Mouse (Mus musculus): ENCODE results near the gene D630003M21Rik. TPM values are rescaled to one million over a fixed set of nuclear protein-coding genes. Genes with fewer than 3 reads are reported as not detected.

Gene D630003M21Rik
- polyA plus RNA-seq, 1 experiment from 2014 or later = 2.9 TPM

DNA sequence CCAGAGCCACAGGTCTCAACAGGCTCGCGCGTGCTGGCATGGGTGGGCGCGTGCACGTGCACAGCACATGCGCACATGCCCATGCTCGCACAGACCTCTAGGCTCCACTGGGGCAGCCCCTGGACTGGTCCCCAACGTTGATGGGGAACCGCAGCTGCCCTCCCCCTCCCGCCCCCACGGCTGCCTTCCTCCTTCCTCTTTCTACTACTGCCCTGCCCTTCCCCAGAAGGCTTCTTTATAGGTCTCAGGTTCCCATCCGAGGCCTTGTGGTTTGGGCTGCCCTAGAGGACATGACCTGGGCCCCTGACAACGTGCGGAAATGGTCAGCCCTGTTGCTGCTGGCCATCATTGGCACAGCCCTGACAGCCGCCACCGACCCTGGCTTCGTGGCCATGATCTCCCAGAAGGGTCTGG lies 29.0 kb upstream of the D630003M21Rik start, which contains the start of gene Bpi:
Gene Bpi, plus strand, starts transcription at position 90 of the 414 bp plus-strand sequence.
- no peak for ATAC-seq
- 67% methylated on average over 18 of the region's 18 CpGs for WGBS
- Histone ChIP-seq H3K27me3 (replicated peaks; ENCODE audit: control insufficient read depth, insufficient read depth, low read length) (no peaks in the 10 kb centered on the region), H3K9ac (ENCODE audit: low read depth, low read length) (peak within 1 kb of the TSS; percentile 27), H3K9me3 (ENCODE audit: control insufficient read depth, low read length) (no peaks in the 10 kb centered on the region), H3K4me3 (ENCODE audit: low read length) (no peak within 1 kb of the TSS), H3K27ac (ENCODE audit: low read length) (no peak within 1 kb of the TSS), H3K4me1 (ENCODE audit: control insufficient read depth, insufficient read depth, low read length) (peaks cover 14% of the 10 kb centered on the region), H3K4me2 (ENCODE audit: low read depth, low read length) (0 out of 2 replicates have a peak within 1 kb of the TSS, but pooled peaks have one; percentile 7), H3K36me3 (ENCODE audit: control insufficient read depth, insufficient read depth, low read length) (no peaks in the 10 kb centered on the region)

DNA sequence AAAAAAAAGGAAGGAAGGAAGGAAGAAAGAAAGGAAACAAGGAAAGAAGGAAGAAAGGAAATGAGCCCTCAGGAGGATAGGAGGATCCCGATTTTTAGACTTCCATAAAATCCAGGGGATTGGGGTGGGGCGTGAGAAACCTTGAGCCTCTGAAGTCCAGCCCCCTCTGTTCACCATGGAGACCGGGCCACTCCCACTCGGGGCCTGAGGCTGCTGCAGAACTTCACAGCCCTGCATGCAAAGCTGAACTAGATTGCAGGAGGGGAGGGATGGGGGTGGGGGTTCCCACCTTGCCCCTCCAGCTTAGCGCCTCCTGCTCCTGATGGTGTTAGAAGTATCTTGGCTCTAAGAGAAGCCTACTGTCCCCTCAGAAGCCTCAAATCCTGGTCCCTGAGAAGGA lies 27.9 kb upstream of the D630003M21Rik start:
- peak overlapping the region; percentile 27 for H3K9ac ChIP-seq (ENCODE audit: low read depth, low read length)
- ATAC-seq = peak; percentile 71
- H3K36me3 ChIP-seq (ENCODE audit: control insufficient read depth, insufficient read depth, low read length) = no peaks in the 10 kb centered on the region
- H3K4me2 ChIP-seq (ENCODE audit: low read depth, low read length) = 0 out of 2 replicates have a peak overlapping the region, but pooled peaks have one; percentile 7
- no peak overlapping the region for H3K4me3 ChIP-seq (ENCODE audit: low read length)
- H3K4me1 ChIP-seq (ENCODE audit: control insufficient read depth, insufficient read depth, low read length) = peaks cover 14% of the 10 kb centered on the region
- H3K27me3 ChIP-seq (replicated peaks; ENCODE audit: control insufficient read depth, insufficient read depth, low read length) = no peaks in the 10 kb centered on the region
- H3K9me3 ChIP-seq (ENCODE audit: control insufficient read depth, low read length) = no peaks in the 10 kb centered on the region
- WGBS = 7% methylated on average over 5 of the region's 5 CpGs
- H3K27ac ChIP-seq (ENCODE audit: low read length) = no peak overlapping the region

DNA sequence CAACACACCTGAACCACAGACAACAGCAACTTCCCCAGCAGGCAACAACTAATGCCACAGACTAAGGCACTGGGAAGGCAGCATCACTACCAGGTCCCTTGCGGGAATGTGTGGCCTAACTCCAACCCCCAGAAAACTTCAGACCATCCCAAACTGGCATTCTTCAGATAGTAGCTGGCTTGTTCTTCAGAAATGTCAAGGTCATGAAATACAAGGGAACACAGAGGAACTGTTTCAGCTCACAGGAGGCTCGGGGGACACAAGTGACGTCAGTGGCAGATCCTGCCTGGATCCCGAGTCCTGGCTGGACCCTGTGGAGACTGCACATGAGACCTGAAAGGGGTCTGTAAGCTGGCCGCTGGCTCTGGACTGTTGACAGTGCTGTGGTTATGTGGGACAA lies 24.8 kb upstream of the D630003M21Rik start:
- Histone ChIP-seq H3K4me1 (ENCODE audit: control insufficient read depth, insufficient read depth, low read length) (peaks cover 14% of the 10 kb centered on the region), H3K9me3 (ENCODE audit: control insufficient read depth, low read length) (no peaks in the 10 kb centered on the region), H3K9ac (ENCODE audit: low read depth, low read length) (no peak overlapping the region), H3K4me3 (ENCODE audit: low read length) (no peak overlapping the region), H3K36me3 (ENCODE audit: control insufficient read depth, insufficient read depth, low read length) (no peaks in the 10 kb centered on the region), H3K4me2 (ENCODE audit: low read depth, low read length) (no peak overlapping the region), H3K27ac (ENCODE audit: low read length) (no peak overlapping the region), H3K27me3 (replicated peaks; ENCODE audit: control insufficient read depth, insufficient read depth, low read length) (no peaks in the 10 kb centered on the region)
- WGBS = 72% methylated on average over 5 of the region's 5 CpGs
- no peak for ATAC-seq

DNA sequence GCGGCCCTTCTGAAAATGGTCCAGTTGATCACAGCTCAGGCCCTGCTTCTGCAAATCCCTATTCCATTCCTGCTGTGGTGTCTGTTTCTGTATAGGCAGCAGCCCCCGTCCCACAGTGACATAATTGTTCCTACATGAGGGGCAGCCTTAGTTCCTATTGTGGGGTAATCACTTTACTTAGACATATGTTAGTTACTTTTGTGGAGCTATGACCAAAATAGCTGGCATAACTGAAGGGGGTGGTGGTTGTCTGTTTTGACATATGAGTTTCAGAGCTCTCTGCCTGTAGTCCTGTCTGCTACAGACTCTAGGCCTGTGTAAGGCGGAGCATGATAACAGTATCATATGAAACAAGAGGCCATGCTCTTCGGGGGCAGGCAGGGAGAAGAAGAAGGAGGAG lies 21.5 kb upstream of the D630003M21Rik start:
- H3K9ac ChIP-seq (ENCODE audit: low read depth, low read length) = no peak overlapping the region
- no peaks in the 10 kb centered on the region for H3K36me3 ChIP-seq (ENCODE audit: control insufficient read depth, insufficient read depth, low read length)
- H3K27me3 ChIP-seq (replicated peaks; ENCODE audit: control insufficient read depth, insufficient read depth, low read length) = no peaks in the 10 kb centered on the region
- H3K9me3 ChIP-seq (ENCODE audit: control insufficient read depth, low read length) = no peaks in the 10 kb centered on the region
- H3K4me2 ChIP-seq (ENCODE audit: low read depth, low read length) = no peak overlapping the region
- 71% methylated on average over 4 of the region's 4 CpGs for WGBS
- no peak overlapping the region for H3K4me3 ChIP-seq (ENCODE audit: low read length)
- no peak for ATAC-seq
- peaks cover 6% of the 10 kb centered on the region for H3K4me1 ChIP-seq (ENCODE audit: control insufficient read depth, insufficient read depth, low read length)
- no peak overlapping the region for H3K27ac ChIP-seq (ENCODE audit: low read length)

DNA sequence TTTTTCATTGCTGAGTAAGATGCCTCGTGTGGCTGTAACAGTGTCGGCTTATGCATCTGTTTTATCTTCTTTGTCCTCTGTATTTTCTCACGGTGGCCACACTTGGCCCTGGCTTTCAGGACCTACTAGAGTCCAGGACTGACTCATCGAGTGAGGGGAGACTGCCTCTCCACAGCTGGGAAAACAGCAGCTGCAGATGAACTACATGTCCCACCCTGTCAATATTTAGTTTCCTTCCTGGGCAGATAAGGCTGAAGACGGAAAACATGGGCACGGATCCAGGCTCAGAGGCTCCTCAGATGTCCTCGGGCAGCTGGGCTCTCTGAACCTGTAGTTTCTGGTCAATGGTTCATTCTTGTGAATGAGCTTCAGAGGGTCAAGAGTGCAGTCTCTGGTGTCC lies 19.3 kb upstream of the D630003M21Rik start:
- Histone ChIP-seq H3K4me2 (ENCODE audit: low read depth, low read length) (no peak overlapping the region), H3K9me3 (ENCODE audit: control insufficient read depth, low read length) (no peaks in the 10 kb centered on the region), H3K36me3 (ENCODE audit: control insufficient read depth, insufficient read depth, low read length) (no peaks in the 10 kb centered on the region), H3K4me3 (ENCODE audit: low read length) (no peak overlapping the region), H3K4me1 (ENCODE audit: control insufficient read depth, insufficient read depth, low read length) (peaks cover 6% of the 10 kb centered on the region), H3K27me3 (replicated peaks; ENCODE audit: control insufficient read depth, insufficient read depth, low read length) (no peaks in the 10 kb centered on the region), H3K27ac (ENCODE audit: low read length) (no peak overlapping the region; the same call in 1 of the 2 replicates), H3K9ac (ENCODE audit: low read depth, low read length) (no peak overlapping the region)
- ATAC-seq = peak; percentile 60
- 32% methylated on average over 7 of the region's 7 CpGs for WGBS

DNA sequence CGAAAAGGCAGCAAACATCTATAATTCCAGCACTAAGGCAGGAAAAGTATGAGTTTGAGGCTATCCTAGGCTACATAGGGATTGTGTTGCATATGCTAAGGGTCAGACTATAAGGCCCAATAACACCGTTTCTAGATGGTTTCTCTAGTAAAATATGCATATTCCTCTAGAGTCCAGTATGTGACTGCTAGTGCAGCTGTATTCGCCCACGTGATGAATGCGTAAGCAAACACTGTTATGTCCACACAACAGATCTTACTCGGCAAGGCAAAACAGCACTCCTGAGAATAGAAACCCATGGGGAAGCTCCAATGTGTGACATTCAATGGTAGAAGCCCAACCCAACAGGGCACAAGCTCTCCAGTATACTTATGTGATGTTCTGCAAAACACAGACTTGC lies 18.8 kb upstream of the D630003M21Rik start:
- Histone ChIP-seq H3K4me1 (ENCODE audit: control insufficient read depth, insufficient read depth, low read length) (peaks cover 6% of the 10 kb centered on the region), H3K36me3 (ENCODE audit: control insufficient read depth, insufficient read depth, low read length) (no peaks in the 10 kb centered on the region), H3K4me2 (ENCODE audit: low read depth, low read length) (no peak overlapping the region), H3K27ac (ENCODE audit: low read length) (no peak overlapping the region; the same call in 1 of the 2 replicates), H3K9me3 (ENCODE audit: control insufficient read depth, low read length) (no peaks in the 10 kb centered on the region), H3K4me3 (ENCODE audit: low read length) (no peak overlapping the region), H3K9ac (ENCODE audit: low read depth, low read length) (no peak overlapping the region), H3K27me3 (replicated peaks; ENCODE audit: control insufficient read depth, insufficient read depth, low read length) (no peaks in the 10 kb centered on the region)
- WGBS = 70% methylated on average over 6 of the region's 6 CpGs
- no peak for ATAC-seq

DNA sequence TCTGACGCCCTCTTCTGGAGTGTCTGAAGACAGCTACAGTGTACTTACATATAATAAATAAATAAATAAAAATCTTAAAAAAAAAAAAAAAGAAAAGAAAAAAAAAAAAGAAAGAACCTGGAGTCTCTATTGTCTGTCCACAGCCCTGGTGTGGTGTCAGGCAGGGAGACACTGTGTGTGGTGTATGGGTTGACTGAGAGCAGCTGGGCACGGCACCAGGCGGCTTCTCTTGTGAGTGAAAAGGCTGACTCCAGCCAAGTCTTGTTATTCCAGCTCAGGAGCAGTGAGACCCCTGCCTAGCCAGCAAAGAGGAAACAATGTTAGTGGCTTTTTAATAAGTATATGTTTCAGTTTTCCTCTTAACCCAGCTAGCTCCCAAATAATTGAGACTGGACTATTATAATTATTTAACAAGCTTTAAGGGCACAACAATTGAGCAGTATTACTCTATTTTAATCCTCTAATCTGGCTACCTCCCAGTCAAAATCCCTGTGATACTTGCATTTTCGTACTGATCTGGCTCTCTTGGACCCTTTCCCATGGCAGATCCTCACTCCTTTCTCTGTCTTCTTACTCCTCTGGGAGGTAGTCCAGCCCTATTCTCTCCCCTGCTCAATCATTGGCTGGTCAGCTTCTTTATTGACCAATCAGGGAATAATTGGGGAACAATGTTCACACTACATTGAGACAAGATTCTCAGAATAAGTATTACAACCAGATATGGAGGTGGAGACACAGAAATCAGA lies 16.2 kb upstream of the D630003M21Rik start:
- Histone ChIP-seq H3K27me3 (replicated peaks; ENCODE audit: control insufficient read depth, insufficient read depth, low read length) (no peaks in the 10 kb centered on the region), H3K27ac (ENCODE audit: low read length) (no peak overlapping the region), H3K4me2 (ENCODE audit: low read depth, low read length) (no peak overlapping the region), H3K9me3 (ENCODE audit: control insufficient read depth, low read length) (no peaks in the 10 kb centered on the region), H3K9ac (ENCODE audit: low read depth, low read length) (no peak overlapping the region), H3K4me3 (ENCODE audit: low read length) (no peak overlapping the region), H3K4me1 (ENCODE audit: control insufficient read depth, insufficient read depth, low read length) (peaks cover 6% of the 10 kb centered on the region), H3K36me3 (ENCODE audit: control insufficient read depth, insufficient read depth, low read length) (no peaks in the 10 kb centered on the region)
- ATAC-seq = no peak
- WGBS = 76% methylated on average over 4 of the region's 4 CpGs

DNA sequence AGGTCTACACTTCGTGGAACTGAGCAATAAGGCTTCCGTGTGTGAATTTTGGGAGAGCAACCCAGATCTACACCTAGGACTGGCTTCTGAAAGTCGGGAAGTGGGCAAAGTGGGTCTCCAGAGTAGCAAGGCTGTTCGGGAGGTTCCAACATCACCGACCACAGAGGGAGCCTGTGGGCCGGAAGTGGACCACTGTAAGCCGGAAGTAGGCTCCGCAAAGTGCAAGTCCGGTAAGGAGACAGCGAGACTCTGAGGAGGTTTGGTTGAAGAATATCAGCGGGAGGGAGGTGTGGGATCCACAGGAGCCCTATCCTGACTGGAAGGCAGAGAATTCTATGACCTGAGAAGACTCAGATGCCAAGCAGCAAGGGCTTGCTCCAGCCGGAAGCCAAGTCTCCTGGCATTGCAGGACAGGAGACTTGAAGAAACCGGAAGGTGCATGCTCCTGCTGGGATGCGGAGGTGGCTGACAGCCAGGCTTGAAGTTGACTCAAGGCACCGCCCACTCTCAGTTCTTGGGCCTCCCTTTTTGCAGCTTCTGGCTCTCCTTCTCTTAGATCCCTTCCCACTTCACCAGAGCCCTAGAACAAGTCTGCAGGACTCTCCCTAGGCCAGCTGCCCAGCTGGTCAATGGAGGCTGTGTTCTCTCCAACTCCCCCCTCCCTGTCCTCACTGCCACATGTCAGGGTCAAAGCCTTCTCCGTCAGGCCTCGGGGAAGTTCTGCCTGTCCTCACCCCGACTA lies 14.3 kb upstream of the D630003M21Rik start:
- H3K4me3 ChIP-seq (ENCODE audit: low read length) = no peak overlapping the region
- no peaks in the 10 kb centered on the region for H3K27me3 ChIP-seq (replicated peaks; ENCODE audit: control insufficient read depth, insufficient read depth, low read length)
- H3K27ac ChIP-seq (ENCODE audit: low read length) = peak overlapping the region; percentile 26; the same call in 1 of the 2 replicates
- H3K9ac ChIP-seq (ENCODE audit: low read depth, low read length) = no peak overlapping the region
- H3K4me1 ChIP-seq (ENCODE audit: control insufficient read depth, insufficient read depth, low read length) = peaks cover 5% of the 10 kb centered on the region
- ATAC-seq = no peak
- H3K9me3 ChIP-seq (ENCODE audit: control insufficient read depth, low read length) = no peaks in the 10 kb centered on the region
- no peaks in the 10 kb centered on the region for H3K36me3 ChIP-seq (ENCODE audit: control insufficient read depth, insufficient read depth, low read length)
- no peak overlapping the region for H3K4me2 ChIP-seq (ENCODE audit: low read depth, low read length)
- 67% methylated on average over 18 of the region's 18 CpGs for WGBS

DNA sequence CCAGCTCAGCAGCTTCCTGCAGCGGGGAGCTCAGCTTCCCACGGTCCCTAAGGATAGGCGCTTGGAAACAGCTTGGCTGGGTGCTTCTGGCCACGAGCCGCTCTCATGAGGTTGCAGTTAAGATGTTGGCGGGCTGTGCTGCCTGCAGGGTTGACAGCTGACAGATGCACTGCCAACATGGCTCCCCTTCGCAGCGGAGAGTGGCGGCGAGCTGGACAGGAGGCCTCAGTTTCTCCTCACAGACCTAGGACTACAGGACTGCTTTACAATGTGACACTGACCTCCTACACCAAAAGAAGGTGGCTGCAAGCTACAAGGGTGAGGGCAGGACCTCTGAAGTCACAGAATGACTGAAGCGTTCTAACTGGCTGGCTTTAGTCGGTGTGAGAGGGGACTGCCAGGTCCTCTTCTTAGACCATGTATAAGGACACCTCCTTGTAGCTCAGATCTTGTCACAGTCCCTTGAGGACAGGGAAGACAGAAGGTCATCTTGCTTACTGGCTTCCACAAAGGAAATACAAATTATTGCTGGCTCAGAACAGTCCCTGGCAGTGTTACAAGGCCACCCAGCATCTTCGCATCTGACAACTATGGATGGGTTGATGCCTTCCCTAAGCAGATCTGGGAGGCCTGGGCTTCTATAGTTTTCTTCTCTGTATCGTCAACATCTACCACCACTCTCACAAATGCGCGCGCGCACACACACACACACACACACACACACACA lies 13.3 kb upstream of the D630003M21Rik start:
- 85% methylated on average over 18 of the region's 18 CpGs for WGBS
- H3K27me3 ChIP-seq (replicated peaks; ENCODE audit: control insufficient read depth, insufficient read depth, low read length) = no peaks in the 10 kb centered on the region
- H3K9ac ChIP-seq (ENCODE audit: low read depth, low read length) = no peak overlapping the region
- no peaks in the 10 kb centered on the region; the same call in 1 of the 2 replicates for H3K4me1 ChIP-seq (ENCODE audit: control insufficient read depth, insufficient read depth, low read length)
- no peak overlapping the region for H3K4me3 ChIP-seq (ENCODE audit: low read length)
- H3K36me3 ChIP-seq (ENCODE audit: control insufficient read depth, insufficient read depth, low read length) = no peaks in the 10 kb centered on the region
- no peak overlapping the region for H3K27ac ChIP-seq (ENCODE audit: low read length)
- H3K9me3 ChIP-seq (ENCODE audit: control insufficient read depth, low read length) = no peaks in the 10 kb centered on the region
- H3K4me2 ChIP-seq (ENCODE audit: low read depth, low read length) = no peak overlapping the region
- ATAC-seq = no peak; the same call in 1 of the 2 replicates
